Mouse (Mus musculus) kidney, embryonic 15.5 days (tissue): ENCODE measurements around the gene Iqcj. TPM values are rescaled to one million over a fixed set of nuclear protein-coding genes. Genes with fewer than 3 reads are reported as not detected.

ENCODE experiments used
- ATAC-seq: fragments of 200-750 bp; cut with Nextera tagmentation; replicated peaks from 2 replicates; pipeline ENCODE4 v1.8.0; 2017; ENCODE audit warnings: moderate TSS enrichment; ENCODE audit not compliant: low FRiP score
- H3K27ac ChIP-seq: fragments of 300-500 bp; sonication (generic); 2 replicates; pipeline ENCODE4 v1.5.1; 2015; ENCODE audit warnings: mild to moderate bottlenecking, inconsistent platforms
- H3K27me3 ChIP-seq: fragments of 300-500 bp; sonication (generic); 2 replicates; pipeline ENCODE4 v1.6.1; 2015; ENCODE audit warnings: inconsistent platforms
- H3K36me3 ChIP-seq: fragments of 300-500 bp; sonication (generic); 2 replicates; pipeline ENCODE4 v1.6.1; 2015; ENCODE audit warnings: inconsistent platforms
- H3K4me1 ChIP-seq: fragments of 300-500 bp; sonication (generic); 2 replicates; pipeline ENCODE4 v1.6.1; 2015; ENCODE audit warnings: inconsistent platforms
- H3K4me2 ChIP-seq: fragments of 300-500 bp; sonication (generic); 2 replicates; pipeline ENCODE4 v1.6.1; 2015; ENCODE audit warnings: moderate library complexity, mild to moderate bottlenecking, inconsistent platforms
- H3K4me3 ChIP-seq: fragments of 300-500 bp; sonication (generic); replicated peaks from 2 replicates; pipeline ENCODE4 v1.5.1; 2015; ENCODE audit warnings: mild to moderate bottlenecking, inconsistent platforms
- H3K9ac ChIP-seq: fragments of 300-500 bp; sonication (generic); 2 replicates; pipeline ENCODE4 v1.6.1; 2015; ENCODE audit warnings: mild to moderate bottlenecking, inconsistent platforms
- H3K9me3 ChIP-seq: fragments of 300-500 bp; sonication (generic); replicated peaks from 2 replicates; pipeline ENCODE4 v1.6.1; 2016; ENCODE audit warnings: inconsistent platforms
- WGBS: fragments of 180-500 bp; shearing (Covaris S2); methylation state at CpG from one replicate; pipeline ENCODE4 v1.1.7; 2015; ENCODE audit warnings: mixed read lengths; 5-methylcytosine and 5-hydroxymethylcytosine counted together
- polyA plus RNA-seq: library from polyadenylated mRNA; unstranded; fragments of >200 nt; fragmentation: Nextera tagmentation; extraction: Ambion mirVana; gene quantifications from 2 replicates; pipeline ENCODE4 v1.2.1, GENCODE M21; 2015

Iqcj gene
- polyA plus RNA-seq, 1 experiment from 2014 or later: not detected

DNA sequence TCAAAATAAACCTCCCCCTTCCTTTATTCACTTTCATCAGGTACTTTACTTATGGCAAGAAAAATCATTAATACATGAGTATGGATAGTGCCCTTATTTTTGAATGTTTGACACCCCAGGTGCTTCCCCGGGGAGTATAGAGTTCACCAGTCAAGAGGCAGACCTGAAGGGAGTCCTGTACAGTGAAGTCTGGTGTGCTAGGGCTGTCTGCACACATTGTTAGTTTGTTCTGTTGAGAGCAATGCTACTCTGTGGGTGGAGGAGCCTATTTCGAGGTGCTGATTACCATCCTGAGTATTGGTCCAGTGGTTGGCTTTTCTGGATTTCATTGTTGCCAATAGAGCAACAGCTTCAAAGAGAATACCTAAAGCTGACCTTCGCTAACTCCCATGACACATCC is 26.1 kb downstream of the Iqcj start:
- no peaks in the 10 kb centered on the region for H3K36me3 ChIP-seq

DNA sequence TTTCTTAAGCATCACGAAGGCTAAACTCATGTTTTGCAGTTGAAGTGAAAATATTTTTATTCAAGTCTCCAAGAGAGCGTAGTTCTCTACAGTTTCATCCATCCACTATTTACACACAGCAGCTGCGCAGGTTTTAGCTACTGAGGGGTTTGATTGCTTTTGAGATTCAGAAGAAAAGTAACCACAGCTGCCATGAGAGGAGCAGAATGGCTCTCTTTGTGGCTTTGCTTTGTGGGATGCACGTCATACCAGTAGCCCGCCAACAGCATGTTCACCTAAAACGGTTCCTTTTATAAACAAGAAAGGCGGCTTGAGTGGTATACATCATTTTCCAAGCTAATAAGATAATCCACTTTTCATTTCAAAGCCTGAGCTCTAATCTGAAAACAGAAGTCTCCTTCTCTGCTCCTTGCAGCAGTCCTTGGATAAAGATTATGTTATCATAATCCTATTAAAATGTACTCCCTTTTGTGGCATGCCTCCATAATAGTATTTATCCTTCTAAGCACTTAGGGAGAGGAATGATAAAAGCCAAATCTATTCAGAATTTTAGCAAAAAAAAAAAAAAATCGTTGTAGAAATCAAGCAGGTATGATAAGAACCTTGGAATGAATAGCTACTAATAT is 26.7 kb downstream of the Iqcj start:
- Histone ChIP-seq H3K4me2 (no peak overlapping the region), H3K36me3 (no peaks in the 10 kb centered on the region), H3K9ac (no peak overlapping the region), H3K9me3 (no peaks in the 10 kb centered on the region), H3K4me1 (no peaks in the 10 kb centered on the region), H3K27me3 (no peaks in the 10 kb centered on the region), H3K27ac (no peak overlapping the region), H3K4me3 (no peak overlapping the region)
- 80% methylated on average over 8 of the region's 8 CpGs for WGBS
- ATAC-seq: no peak

More for the DNA sequence above, 26.1 kb downstream of the Iqcj start:
- H3K4me1 ChIP-seq: no peaks in the 10 kb centered on the region
- H3K9me3 ChIP-seq: no peaks in the 10 kb centered on the region
- H3K9ac ChIP-seq: no peak overlapping the region
- H3K27ac ChIP-seq: no peak overlapping the region
- H3K4me2 ChIP-seq: no peak overlapping the region
- 89% methylated on average over 3 of the region's 3 CpGs for WGBS
- no peak overlapping the region for H3K4me3 ChIP-seq
- ATAC-seq: no peak
- H3K27me3 ChIP-seq: no peaks in the 10 kb centered on the region

DNA sequence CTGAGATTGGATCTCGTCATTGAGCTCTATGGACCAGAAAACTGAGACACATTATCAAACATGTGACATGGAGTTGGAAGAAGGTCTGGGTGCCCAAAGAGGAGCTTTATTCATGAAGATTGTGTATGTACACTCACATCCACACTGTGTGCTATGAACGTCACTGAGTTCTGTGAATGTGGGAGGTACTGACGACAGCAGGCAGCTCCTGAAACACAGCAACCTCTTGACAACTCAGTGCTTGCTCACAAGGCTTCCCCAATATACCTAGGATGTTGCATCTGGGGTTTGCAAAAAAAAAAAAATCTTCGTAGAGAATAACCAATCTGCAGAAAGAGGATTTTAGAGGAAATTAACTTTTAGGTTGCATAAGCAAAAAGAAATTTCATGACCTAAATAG is 31.1 kb downstream of the Iqcj start:
- H3K4me2 ChIP-seq: no peak overlapping the region
- WGBS: 84% methylated on average over 4 of the region's 4 CpGs
- no peaks in the 10 kb centered on the region for H3K9me3 ChIP-seq
- no peaks in the 10 kb centered on the region for H3K36me3 ChIP-seq
- no peaks in the 10 kb centered on the region for H3K27me3 ChIP-seq
- ATAC-seq: no peak
- H3K9ac ChIP-seq: no peak overlapping the region
- H3K4me1 ChIP-seq: no peaks in the 10 kb centered on the region
- no peak overlapping the region for H3K4me3 ChIP-seq
- H3K27ac ChIP-seq: no peak overlapping the region

DNA sequence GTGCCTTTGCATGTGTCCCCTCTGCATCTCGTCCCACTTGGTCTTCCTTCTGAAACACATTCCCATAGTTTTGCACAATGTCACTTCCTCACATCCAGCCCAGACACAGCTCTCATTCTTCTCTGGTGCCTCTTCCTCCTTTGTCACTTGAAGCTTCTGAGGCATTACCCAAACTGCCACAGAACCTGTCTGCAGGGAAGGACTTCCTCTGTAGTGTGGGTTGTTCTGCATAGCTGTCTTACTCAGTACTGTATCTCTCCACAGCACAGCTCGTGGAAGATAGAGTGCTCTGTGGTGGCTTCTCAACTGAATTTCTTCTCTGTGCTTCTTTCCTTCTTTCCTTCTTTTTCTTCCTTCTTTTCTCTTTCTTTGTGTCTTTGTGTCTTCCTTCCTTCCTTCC is 33.4 kb downstream of the Iqcj start:
- ATAC-seq: no peak
- 82% methylated on average over 2 of the region's 2 CpGs for WGBS
- Histone ChIP-seq H3K4me1 (no peaks in the 10 kb centered on the region), H3K36me3 (no peaks in the 10 kb centered on the region), H3K9ac (no peak overlapping the region), H3K9me3 (no peaks in the 10 kb centered on the region), H3K4me2 (no peak overlapping the region), H3K27ac (no peak overlapping the region), H3K27me3 (no peaks in the 10 kb centered on the region), H3K4me3 (no peak overlapping the region)

DNA sequence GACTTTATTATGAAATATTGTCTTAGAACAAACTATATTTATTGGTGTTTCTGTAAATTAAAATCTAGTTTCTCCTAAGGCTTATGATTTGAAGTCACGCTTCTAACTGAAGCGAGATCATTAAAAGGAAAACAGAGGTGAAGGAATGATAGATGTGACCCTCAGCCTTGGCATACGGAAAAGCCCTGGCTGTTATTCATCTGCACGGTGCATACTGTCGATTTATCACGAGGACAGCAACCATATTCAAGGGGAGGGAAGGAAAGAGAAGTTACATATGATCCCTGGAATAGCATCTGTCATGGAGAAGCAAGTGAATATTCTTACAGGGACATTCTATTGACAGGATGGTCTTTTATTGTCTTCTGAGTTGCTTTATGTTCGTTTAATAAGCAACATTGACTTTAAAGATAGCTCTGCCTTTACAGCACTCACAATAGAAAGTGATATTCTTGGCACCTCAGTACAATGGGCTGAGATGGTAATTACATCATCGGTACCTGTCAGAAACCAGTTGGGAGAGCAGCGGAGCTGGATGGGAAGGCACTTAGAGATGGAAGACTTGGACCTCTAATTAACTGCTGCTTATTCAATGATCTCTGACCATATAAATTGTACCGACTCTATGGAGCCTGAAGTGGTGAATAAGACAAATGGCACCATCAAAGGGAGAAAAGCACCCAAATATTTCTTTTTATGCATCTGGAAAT is 38.6 kb downstream of the Iqcj start:
- no peaks in the 10 kb centered on the region for H3K4me1 ChIP-seq
- no peaks in the 10 kb centered on the region for H3K36me3 ChIP-seq
- 68% methylated on average over 10 of the region's 10 CpGs for WGBS
- H3K4me2 ChIP-seq: no peak overlapping the region
- no peak for ATAC-seq
- H3K9me3 ChIP-seq: no peaks in the 10 kb centered on the region
- no peak overlapping the region for H3K4me3 ChIP-seq
- H3K9ac ChIP-seq: no peak overlapping the region
- H3K27ac ChIP-seq: no peak overlapping the region
- H3K27me3 ChIP-seq: no peaks in the 10 kb centered on the region

DNA sequence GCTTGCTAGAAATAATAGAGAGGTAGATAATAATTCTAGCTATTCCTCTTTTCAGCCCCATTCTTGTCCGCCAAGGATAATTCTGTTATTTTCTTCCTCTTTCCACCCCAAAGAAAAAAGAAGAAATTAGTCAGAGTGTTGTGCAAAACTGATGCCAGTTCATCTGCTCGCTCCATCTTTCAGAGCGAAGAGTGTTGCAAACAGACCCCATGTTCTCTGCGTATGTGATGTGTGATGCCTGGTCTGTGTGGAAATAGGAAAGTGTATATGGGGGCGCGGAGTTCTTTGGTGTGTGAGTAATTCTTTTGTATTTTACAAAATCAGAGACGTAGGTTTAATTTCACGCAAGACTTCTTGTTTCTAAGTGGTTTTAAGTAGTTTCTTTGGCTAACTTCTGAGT is 39.2 kb downstream of the Iqcj start:
- Histone ChIP-seq H3K27me3 (no peaks in the 10 kb centered on the region), H3K36me3 (no peaks in the 10 kb centered on the region), H3K4me3 (no peak overlapping the region), H3K4me1 (no peaks in the 10 kb centered on the region), H3K9ac (no peak overlapping the region), H3K4me2 (no peak overlapping the region), H3K27ac (no peak overlapping the region), H3K9me3 (no peaks in the 10 kb centered on the region)
- ATAC-seq: no peak
- WGBS: 91% methylated on average over 8 of the region's 8 CpGs

DNA sequence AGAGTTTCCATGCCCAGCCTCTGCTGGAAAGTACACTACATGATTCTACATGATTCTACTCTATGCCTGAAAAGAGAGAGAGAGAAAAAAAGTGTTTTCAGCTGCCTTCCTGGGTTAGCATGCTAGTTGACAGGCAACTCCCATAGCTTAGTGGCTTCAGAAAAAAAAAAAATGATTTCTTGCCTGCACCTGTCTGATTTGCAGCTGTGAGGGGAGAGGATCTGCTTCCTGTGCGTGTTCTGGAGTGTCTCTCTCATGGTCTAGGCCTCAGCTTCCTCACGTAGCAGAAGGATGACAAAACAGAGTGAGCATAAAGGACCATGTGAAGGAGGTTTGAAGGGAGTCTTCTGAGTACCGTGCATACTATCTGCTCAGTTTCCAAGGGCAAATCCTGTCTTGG is 39.9 kb downstream of the Iqcj start:
- WGBS: 67% methylated on average over 3 of the region's 3 CpGs
- no peak for ATAC-seq
- Histone ChIP-seq H3K9ac (no peak overlapping the region), H3K4me3 (no peak overlapping the region), H3K27me3 (no peaks in the 10 kb centered on the region), H3K9me3 (no peaks in the 10 kb centered on the region), H3K4me1 (no peaks in the 10 kb centered on the region), H3K4me2 (no peak overlapping the region), H3K27ac (no peak overlapping the region), H3K36me3 (no peaks in the 10 kb centered on the region)

DNA sequence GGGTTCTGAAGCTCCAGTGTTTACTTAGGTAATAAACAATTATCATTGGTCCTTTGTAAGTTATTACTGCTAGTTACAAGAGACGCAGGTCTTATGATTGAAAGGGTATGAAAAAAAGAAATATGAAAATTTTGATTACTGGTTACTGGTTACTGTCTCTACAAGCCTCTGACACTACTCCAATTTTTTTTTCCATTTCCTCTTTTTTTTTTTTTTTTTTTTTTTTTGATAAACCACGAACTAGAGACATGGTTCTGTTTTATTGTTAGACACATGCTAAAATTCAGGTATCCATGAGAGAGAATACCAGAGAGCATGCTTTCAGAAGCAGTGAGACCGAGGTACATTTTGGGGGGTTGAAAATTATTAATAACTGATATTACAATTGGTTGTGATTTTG is 43.8 kb downstream of the Iqcj start:
- Histone ChIP-seq H3K4me2 (no peak overlapping the region), H3K9ac (no peak overlapping the region), H3K4me1 (no peaks in the 10 kb centered on the region), H3K27ac (no peak overlapping the region), H3K9me3 (no peaks in the 10 kb centered on the region), H3K27me3 (no peaks in the 10 kb centered on the region), H3K4me3 (no peak overlapping the region), H3K36me3 (no peaks in the 10 kb centered on the region)
- WGBS: 84% methylated on average over 3 of the region's 3 CpGs
- no peak for ATAC-seq

DNA sequence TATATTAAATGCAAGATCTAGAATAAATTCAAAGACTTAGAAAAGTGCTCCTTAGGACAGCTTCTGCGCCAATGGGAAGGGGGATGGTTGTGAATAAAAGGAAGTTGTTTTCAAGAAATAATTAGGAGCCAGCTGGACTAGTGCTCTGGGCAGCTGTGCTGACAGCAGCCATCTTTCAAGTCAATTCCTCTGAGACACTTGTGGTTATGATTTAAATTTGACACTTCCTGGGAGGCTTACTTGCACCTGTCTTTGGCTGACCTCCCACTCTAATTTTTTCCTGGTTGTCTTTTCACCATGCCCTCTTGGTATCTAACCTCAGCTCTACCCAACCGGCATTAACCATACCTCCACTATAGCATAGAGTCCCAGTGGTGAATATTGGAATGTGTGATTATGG is 55.0 kb downstream of the Iqcj start:
- no peak for ATAC-seq
- Histone ChIP-seq H3K27me3 (no peaks in the 10 kb centered on the region), H3K36me3 (no peaks in the 10 kb centered on the region), H3K27ac (no peak overlapping the region), H3K9me3 (no peaks in the 10 kb centered on the region), H3K4me3 (no peak overlapping the region), H3K9ac (no peak overlapping the region), H3K4me2 (no peak overlapping the region), H3K4me1 (no peaks in the 10 kb centered on the region)
- 69% methylated on average over 2 of the region's 2 CpGs for WGBS

DNA sequence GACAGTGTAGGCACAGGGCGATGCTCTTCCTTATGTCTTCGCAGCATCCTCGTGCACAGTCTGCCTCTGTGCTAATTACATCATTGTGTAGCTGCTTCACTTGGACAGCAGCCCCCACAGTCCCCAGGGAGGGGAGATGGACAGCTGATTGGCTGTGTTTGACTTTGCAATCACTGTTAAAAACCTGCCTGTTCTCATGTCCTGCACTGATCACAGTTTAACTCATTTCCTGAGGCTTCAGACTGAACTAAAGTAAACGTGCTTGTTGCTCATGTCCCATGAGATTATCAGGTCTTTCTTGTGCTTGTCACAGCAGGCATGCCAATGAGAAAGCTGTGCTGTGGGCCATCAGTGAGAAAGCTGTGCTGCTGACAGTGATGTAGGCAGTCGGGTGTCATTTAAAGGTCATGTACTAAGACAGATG is 60.5 kb downstream of the Iqcj start:
- H3K9ac ChIP-seq: no peak overlapping the region
- 61% methylated on average over 5 of the region's 5 CpGs for WGBS
- no peaks in the 10 kb centered on the region for H3K9me3 ChIP-seq
- 0 out of 2 replicates have a peak, but pooled peaks cover 4% of the 10 kb centered on the region for H3K4me1 ChIP-seq
- H3K4me3 ChIP-seq: no peak overlapping the region
- H3K27me3 ChIP-seq: no peaks in the 10 kb centered on the region
- no peak overlapping the region for H3K27ac ChIP-seq
- ATAC-seq: no peak
- no peaks in the 10 kb centered on the region for H3K36me3 ChIP-seq
- H3K4me2 ChIP-seq: no peak overlapping the region

DNA sequence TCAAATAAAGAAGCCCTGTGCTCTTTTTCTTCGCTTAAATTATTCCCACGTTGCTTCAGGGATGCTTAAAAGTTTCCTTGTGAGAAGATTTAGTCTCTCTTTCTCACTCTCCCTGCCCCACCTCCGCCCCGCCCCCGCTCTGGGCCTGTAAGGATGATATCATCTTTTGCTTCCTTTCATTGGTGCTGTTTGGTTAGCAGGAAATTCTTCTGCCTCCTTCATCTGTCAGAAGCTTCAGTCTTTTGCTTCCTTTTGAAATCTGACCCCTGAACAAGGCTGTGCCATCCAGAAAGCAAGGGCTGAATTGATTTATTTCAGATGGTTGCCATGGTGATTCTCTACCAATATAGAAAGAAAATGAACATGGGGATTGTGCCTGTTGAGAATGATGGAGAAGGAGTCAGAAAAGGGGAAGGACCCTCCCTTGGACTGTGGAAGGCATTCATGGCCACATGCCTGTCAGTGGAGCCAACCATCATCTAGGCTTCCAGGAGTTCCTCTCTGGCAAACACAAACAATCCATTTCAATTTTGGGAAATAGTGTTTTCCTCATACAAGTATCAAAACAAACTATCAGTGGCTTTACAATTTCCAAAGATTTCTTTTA is 62.5 kb downstream of the Iqcj start:
- no peak overlapping the region for H3K4me3 ChIP-seq
- H3K4me2 ChIP-seq: no peak overlapping the region
- H3K27me3 ChIP-seq: no peaks in the 10 kb centered on the region
- H3K27ac ChIP-seq: no peak overlapping the region
- no peak overlapping the region for H3K9ac ChIP-seq
- no peaks in the 10 kb centered on the region for H3K36me3 ChIP-seq
- 0 out of 2 replicates have a peak, but pooled peaks cover 4% of the 10 kb centered on the region for H3K4me1 ChIP-seq
- ATAC-seq: no peak
- WGBS: 48% methylated on average over 5 of the region's 5 CpGs
- no peaks in the 10 kb centered on the region for H3K9me3 ChIP-seq

DNA sequence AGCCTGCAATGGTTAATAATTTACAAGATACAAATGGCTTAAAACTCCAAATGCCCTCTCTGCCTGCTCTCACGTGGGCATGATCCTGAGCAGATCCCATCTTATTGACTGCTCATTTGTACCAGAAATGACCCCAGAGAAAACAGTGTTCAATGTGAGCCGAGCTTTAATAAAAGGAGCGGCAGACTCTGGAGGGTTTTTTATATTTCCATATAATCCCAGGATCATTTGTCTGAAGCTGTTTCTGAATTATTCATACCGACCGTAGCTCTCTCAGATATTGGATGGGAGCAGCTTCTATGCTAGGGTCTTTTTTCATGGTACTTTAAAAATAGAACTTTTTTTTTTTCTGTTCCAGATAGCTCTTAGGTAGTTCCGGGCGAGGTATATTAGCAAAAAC is 67.7 kb downstream of the Iqcj start:
- 77% methylated on average over 7 of the region's 7 CpGs for WGBS
- Histone ChIP-seq H3K4me2 (no peak overlapping the region), H3K36me3 (no peaks in the 10 kb centered on the region), H3K9ac (no peak overlapping the region), H3K4me3 (no peak overlapping the region), H3K4me1 (0 out of 2 replicates have a peak, but pooled peaks cover under 1% of the 10 kb centered on the region), H3K27me3 (no peaks in the 10 kb centered on the region), H3K27ac (no peak overlapping the region), H3K9me3 (no peaks in the 10 kb centered on the region)
- no peak for ATAC-seq
